Mouse (Mus musculus) left cerebral cortex, postnatal 4 days (tissue): Measurements from ENCODE around the gene Mrps17. TPM values are rescaled to one million over a fixed set of nuclear protein-coding genes. Genes with fewer than 3 reads are reported as not detected.

Source experiments
- DNase-seq: peaks from one replicate; pipeline ENCODE4 v3.0.0-alpha.2; 2022
- intact Hi-C: fragments of 180-260 bp; cut with DNase I; formaldehyde crosslinking; loops from one replicate; pipeline ENCODE4 v1.15.1; 2025
- total RNA-seq, 2 experiments: library from RNA; stranded (reverse); gene quantifications; 2 replicates each; pipeline ENCODE4 v1.2.3; 2021

Gene Mrps17
- total RNA-seq, 2 experiments from 2014 or later, result 73.9 to 74.6 TPM

DNA sequence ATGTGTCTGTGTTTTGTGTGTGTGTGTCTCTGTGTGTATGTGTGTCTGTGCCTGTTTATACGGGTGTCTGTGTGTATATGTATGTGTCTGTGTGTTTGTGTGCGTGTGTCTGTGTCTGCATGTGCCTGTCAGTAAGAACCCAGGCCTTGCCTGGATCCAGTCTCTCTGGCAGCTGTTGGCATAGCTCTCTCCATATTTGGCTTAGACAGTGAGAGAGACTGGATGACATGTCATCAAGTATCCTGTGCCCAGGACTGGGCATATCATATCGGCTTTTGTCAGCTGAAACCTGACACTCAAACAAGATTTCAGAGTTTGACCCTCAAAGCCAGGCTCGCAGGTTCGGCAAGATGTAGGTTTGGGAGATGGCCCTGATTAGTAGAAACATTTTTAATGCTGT lies 15.7 kb downstream of the Mrps17 start:
- no peak for DNase-seq
- intact Hi-C loops, result no loop called here

DNA sequence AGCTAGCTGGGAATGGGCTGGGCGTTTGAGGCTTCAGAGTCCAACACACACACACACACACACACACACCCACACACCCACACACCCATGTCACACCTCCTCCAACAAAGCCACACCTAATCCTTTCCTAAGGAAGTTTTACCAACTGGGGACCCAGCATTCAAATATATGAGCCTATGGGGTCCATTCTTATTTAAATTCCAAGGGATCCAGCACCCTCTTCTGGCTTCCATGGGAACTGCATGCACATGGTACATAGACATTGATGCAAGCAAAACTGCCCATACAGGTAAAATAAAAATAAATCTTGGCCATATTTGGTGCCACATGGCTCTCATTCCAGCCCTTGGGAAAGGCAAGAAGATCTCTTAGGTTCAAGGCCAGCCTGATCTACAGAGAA lies 25.7 kb downstream of the Mrps17 start:
- intact Hi-C loops, result no loop called here
- peak; percentile 29 for DNase-seq

DNA sequence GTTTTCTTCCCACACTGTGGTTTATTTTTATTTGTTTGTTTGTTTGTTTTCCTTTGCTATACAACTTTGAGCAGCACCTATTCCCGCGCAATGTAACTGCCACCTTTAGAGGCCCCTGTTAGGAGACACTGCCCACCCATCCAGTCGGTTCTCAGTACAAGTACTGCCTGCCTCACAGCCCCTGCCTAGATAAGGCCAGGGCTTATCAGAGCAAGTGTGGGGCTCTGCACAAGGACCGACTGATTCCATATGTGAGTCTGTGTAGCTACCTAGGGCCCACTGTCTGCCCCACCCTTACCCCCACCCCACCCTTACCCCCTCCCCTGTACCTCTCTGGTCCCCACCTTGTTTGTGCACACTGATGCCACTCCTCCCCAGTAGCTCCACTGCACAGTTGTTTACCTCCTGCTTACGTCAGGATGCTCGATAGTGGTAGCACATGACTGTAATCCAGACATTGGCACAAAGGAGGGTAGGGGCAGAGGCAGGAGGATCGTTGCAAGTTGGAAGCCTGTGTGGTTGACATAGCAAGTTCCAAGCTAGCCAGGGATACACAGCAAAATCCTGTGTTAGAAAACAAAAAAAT lies 27.7 kb downstream of the Mrps17 start:
- intact Hi-C loops, result no loop called here
- DNase-seq, result no peak

DNA sequence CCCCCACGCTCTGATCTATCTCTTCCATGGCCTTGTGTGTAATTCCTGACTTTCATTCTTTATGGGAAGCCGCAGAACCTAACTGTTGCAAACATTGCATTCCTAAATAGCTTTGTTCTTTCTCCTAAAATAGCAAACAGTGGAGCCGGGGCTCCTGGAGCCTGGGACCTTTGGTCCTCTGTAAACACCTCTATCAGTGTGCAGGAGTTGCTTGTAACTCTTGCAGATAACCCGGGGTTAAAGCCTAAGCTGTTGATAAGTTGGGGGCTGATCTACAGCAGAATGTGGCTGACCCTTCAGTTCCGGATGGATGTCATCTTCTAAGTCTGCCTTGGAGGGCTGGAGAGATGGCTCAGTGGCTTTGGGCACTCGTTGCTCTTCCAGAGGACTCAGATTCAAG lies 28.8 kb downstream of the Mrps17 start:
- DNase-seq, result no peak
- intact Hi-C loops, result no loop called here

DNA sequence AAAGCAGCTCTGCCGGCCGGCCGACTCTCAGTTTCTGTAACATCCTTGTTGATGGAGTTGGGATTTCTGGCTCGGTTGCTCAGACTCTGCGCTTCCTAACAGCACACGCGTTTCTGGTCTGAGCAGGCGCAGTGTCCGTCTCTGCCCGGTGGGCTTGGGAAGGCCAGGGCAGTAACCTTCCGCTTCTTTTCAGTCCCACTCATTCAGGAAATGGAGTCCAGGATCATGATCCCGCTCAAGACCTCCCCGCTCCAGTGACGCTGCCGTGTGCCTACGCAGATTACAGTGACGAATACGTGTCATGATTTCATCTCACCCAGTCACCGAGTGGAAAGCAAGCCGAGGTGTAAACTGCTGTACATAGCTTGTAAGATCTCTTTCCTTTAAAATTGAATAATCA lies 41.6 kb downstream of the Mrps17 start:
- DNase-seq, result no peak
- intact Hi-C loops, result no loop called here

DNA sequence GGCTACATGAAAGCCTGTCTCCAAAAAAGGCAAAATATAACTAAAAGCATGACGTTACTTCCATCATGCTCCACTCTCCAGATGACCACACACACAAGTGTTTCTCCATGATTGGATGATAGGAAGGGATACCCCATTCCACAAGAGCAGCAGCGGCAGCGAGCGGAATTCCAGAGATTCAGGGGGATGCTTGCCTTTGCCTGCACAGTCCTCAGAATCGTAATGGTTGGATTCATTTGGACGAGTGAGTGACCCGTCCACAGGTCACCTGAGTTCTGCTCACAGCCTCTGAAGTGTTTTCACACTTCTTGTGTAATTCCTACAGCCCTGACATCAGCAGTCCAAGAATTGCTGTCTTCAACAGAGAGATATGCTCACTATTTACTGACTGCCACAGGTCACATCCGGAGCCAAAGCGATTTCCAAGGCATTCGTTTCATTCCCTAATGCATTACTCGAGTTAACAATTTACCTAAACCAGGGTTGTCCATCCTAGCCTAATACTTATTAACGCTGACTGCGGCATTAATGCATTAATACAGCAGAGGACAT lies 44.7 kb downstream of the Mrps17 start:
- DNase-seq, result no peak
- intact Hi-C loops, result no loop called here

DNA sequence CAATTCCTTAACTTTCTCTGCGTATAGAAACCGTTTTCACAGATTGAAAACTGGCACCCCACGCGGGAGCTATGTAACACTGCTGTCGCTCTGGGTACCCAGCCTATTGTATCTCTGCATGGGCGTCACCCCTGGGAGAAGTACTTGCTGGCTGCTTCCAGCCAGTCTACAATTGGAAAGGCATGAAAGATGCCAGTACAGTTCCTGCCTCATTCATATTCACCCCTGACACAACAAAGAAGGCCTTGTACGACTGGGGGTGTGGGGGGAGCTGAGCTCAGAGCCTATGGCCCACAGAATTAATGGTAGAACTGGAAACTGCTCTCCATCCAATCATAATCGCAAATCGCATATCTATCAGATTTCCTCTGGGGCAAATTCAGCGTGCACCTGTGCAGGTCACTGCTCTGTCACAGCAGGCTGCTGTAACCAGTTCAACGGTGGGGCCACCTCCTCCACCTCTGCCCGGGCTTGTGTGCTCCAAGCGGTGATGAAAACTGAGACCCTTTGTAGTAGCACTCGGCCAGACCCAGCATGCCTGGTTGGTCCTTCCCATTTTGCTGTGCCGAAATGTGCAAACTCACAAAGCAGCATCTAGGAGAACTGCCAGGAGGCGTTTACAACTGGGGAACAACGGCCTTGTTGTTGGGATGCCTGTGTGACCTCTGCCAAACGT lies 46.7 kb downstream of the Mrps17 start:
- intact Hi-C loops, result no loop called here
- peak; percentile 45 for DNase-seq

DNA sequence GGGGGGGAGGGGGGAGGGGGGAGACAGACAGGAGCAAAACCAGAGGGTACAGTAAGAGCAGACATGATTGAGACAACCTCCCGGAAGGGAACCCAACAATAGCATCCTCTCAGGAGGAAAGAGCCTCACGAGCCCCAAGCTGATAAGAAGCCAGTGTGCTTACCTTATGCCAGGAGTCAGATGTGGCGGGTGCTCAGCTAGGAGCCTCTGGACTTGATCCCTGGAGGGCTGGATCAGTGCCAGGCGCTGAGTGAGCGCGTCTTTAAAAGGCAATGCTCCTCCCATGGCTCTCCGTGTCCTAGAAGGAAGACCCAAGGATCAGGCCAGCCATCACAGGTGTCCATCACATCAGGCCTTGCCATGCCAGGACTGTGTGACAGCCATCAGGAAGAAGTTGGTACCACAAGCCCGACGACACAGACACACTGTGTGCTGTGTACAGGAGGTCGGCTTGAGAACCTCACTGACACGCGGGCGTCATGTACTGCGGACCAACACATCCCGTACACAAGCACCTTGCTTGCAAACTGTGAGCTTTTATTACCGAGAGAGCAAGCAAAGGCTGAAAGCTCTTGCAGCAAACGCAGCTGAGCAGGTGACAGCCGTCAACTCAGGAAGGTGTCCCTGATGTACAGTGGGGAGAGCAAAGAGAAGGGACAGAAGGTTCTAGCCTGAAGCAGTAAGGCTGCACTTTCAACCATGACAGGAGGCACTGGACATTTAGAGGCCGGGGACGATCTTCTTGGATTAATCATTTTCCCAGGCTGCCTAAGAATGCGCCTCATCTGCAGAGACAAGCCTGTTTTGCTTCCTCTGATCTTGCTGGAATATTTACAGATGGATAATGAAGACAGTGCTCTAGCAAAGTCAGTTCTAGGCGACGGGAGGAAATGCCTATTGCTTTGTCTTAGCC lies 55.4 kb downstream of the Mrps17 start:
- no peak for DNase-seq
- intact Hi-C loops, result no loop called here

Other genes starting within 250 kb of the Mrps17 start
- 100 to 1,000 TPM; 196 to 209 TPM for gene Sfswap, start 214.3 kb upstream of the Mrps17 start, total RNA-seq
- 10 to 100 TPM; 39.5 to 47.2 TPM for gene Mmp17, start 131.3 kb upstream of the Mrps17 start, total RNA-seq
- 1 to 10 TPM; 8.2 to 8.6 TPM for gene Zfp11, start 45.4 kb upstream of the Mrps17 start, total RNA-seq
- gene Sept14, start 7.0 kb upstream of the Mrps17 start, total RNA-seq, result not detected
- gene Nipsnap2, start 9.6 kb downstream of the Mrps17 start, total RNA-seq, result 10 to 100 TPM; 55.2 to 59.7 TPM
- 10 to 100 TPM; 18.3 to 20.2 TPM for gene Psph, start 72.0 kb downstream of the Mrps17 start, total RNA-seq
- gene Sumf2, start 131.5 kb downstream of the Mrps17 start, total RNA-seq, result 10 to 100 TPM; 19.7 to 20.9 TPM
- 100 to 1,000 TPM; 310 to 317 TPM for gene Chchd2, start 172.0 kb downstream of the Mrps17 start, total RNA-seq
- gene Zbed5, start 180.2 kb downstream of the Mrps17 start, total RNA-seq, result 10 to 100 TPM in 1 of 2 experiments, 1 to 10 TPM in 1; 9.5 to 10.8 TPM
- gene Phkg1, start 183.1 kb downstream of the Mrps17 start, total RNA-seq, result 1 to 10 TPM; 2.5 to 3.4 TPM
- gene Nupr1l, start 193.0 kb downstream of the Mrps17 start, total RNA-seq, result 1 to 10 TPM; 2.4 to 3.6 TPM
- 10 to 100 TPM; 53.8 to 55.3 TPM for gene Vkorc1l1, start 226.5 kb downstream of the Mrps17 start, total RNA-seq